Comparison of ENCODE assay signal across 8 mouse cellular contexts in the genomic region with DNA sequence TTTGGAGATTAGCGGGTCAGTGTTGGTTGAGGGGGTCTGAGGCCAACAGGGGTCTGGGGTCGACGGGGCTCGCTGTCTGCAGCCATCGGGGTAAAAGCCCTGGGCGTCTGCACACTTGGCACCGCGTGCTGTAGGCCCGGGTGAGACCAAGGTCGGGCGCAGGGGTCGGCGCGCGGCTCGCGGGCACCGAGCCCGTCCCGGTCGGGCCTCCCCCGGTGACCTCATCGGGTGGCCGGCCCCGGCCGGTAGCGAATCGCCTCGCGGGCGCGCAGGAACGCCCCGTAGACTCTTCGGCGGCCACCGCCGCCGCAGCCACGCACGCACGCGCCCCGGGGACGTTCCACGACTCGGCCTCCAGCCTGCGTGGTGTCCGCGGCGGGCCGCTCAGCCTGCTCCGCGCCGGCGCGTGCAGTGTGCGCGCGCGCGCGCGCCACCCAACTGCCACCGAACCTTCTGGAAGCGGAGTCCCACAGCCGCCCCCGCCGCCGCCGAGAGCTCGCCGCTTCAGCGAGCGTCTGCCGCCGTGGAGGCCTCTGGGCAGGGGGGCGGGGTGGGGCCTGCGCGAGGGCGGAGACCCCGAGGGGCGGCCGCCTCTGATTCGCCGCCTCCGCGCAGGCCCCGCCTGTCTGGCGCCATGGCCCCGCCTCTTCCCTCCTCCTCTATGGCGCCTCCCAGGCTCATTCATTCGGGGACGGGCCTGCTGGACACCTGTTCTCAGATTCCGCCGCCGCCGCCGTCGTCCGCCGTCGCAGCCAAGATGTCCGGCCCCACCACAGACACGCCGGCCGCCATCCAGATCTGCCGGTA. TPM values are rescaled to one million over a fixed set of nuclear protein-coding genes. Genes with fewer than 3 reads are reported as not detected.
DNase-seq lines count a peak whose midpoint lies in the region; ATAC-seq and TF ChIP-seq lines count a peak whose summit lies in the region.

A gene (plus strand): TSS at position 598 of the 807 bp plus-strand sequence.

- H3K27me3 ChIP-seq in hindbrain, embryonic 10.5 days (ENCODE audit: insufficient read depth, poor library complexity, severe bottlenecking) = peaks cover 73% of the 10 kb centered on the region
- 0 out of 2 replicates have a peak, but pooled peaks cover 2% of the 10 kb centered on the region for H3K27me3 ChIP-seq in lung, embryonic 16.5 days (ENCODE audit: control insufficient read depth, insufficient read depth, low read depth, low read length)
- H3K27me3 ChIP-seq in thymus, adult 2 months (ENCODE audit: control insufficient read depth, insufficient read depth, low read length) = no peaks in the 10 kb centered on the region

- H3K4me3 ChIP-seq in hindbrain, embryonic 10.5 days = peak within 1 kb of the TSS; percentile 84
- peak within 1 kb of the TSS; percentile 69 for H3K4me3 ChIP-seq in lung, embryonic 16.5 days (ENCODE audit: low read length)
- H3K4me3 ChIP-seq in thymus, adult 2 months (ENCODE audit: control insufficient read depth, insufficient read depth, low read length) = peak within 1 kb of the TSS; percentile 72

- H3K36me3 ChIP-seq in hindbrain, embryonic 10.5 days = peaks cover 8% of the 10 kb centered on the region
- H3K36me3 ChIP-seq in lung, embryonic 16.5 days (ENCODE audit: control insufficient read depth, insufficient read depth, low read length) = no peaks in the 10 kb centered on the region
- no peaks in the 10 kb centered on the region for H3K36me3 ChIP-seq in thymus, adult 2 months (ENCODE audit: control insufficient read depth, insufficient read depth, low read length)

- peak; percentile 98 for ATAC-seq in lung, embryonic 16.5 days (ENCODE audit: low read depth)

- H3K4me1 ChIP-seq in hindbrain, embryonic 10.5 days (replicated peaks) = peaks cover 43% of the 10 kb centered on the region
- peaks cover 7% of the 10 kb centered on the region for H3K4me1 ChIP-seq in lung, embryonic 16.5 days (replicated peaks; ENCODE audit: control insufficient read depth, insufficient read depth, low read length)
- peaks cover 34% of the 10 kb centered on the region for H3K4me1 ChIP-seq in thymus, adult 2 months (replicated peaks; ENCODE audit: control insufficient read depth, insufficient read depth, low read length)

- H3K4me2 ChIP-seq in lung, embryonic 16.5 days (ENCODE audit: low read depth, low read length) = peak within 1 kb of the TSS; percentile 94

- DNase-seq in Muller cell, postnatal 12 days (ENCODE audit: inconsistent ontology term) = peak; percentile 98
- peak; percentile 95 for DNase-seq in cerebellum, adult 9-11 months
- peak; percentile 75 to 91 for DNase-seq in frontal cortex, adult 2 months (ENCODE audit: extremely low spot score in 1 of 2, low spot score in 1 of 2)
- peak; percentile 93 for DNase-seq in hindbrain, embryonic 10.5 days (ENCODE audit: low spot score)
- DNase-seq in layer of hippocampus, adult 9-11 months = peak; percentile 94
- peak; percentile 87 for DNase-seq in ovary, adult 18-20 months (ENCODE audit: low spot score)
- peak; percentile 93 for DNase-seq in thymus, adult 2 months

- H3K9me3 ChIP-seq in hindbrain, embryonic 10.5 days = no peaks in the 10 kb centered on the region
- H3K9me3 ChIP-seq in lung, embryonic 16.5 days (ENCODE audit: control insufficient read depth, low read length) = no peaks in the 10 kb centered on the region

- peak within 1 kb of the TSS; percentile 89 for H3K9ac ChIP-seq in lung, embryonic 16.5 days (ENCODE audit: low read length)

- peak within 1 kb of the TSS; percentile 95 for H3K27ac ChIP-seq in hindbrain, embryonic 10.5 days
- H3K27ac ChIP-seq in lung, embryonic 16.5 days (ENCODE audit: low read length) = peak within 1 kb of the TSS; percentile 71
- peak within 1 kb of the TSS; percentile 34 for H3K27ac ChIP-seq in thymus, adult 2 months (ENCODE audit: control insufficient read depth, insufficient read depth, low read length)

- TF ChIP-seq POLR2A in thymus, adult 2 months (IDR thresholded peaks at IDR 0.05; ENCODE audit: control insufficient read depth, extremely low read depth, insufficient read depth, low read length, poor library complexity) = peak; percentile 96

- WGBS in hindbrain, embryonic 10.5 days = under 1% methylated on average over 108 of the region's 108 CpGs
- WGBS in lung, embryonic 16.5 days = under 1% methylated on average over 92 of the region's 108 CpGs
- WGBS in thymus, adult 2 months = under 1% methylated on average over 108 of the region's 108 CpGs

- no peak for TF ChIP-seq CTCF in thymus, adult 2 months (IDR thresholded peaks at IDR 0.05; ENCODE audit: borderline replicate concordance, control insufficient read depth, extremely low read depth, insufficient read depth, low read length, poor library complexity)

RNA-seq across cellular contexts. Expression of the gene that starts here (rescaled TPM):
- polyA plus RNA-seq in frontal cortex, adult 2 months (2012; rRNA removed) = 304 and 344 TPM in 2 replicates
- polyA plus RNA-seq in hindbrain, embryonic 10.5 days (2016; fragmentation: Nextera tagmentation; extraction: Ambion mirVana) = 90.0 and 118 TPM in 2 replicates
- 66.5 and 69.0 TPM in 2 replicates for polyA plus RNA-seq in lung, embryonic 16.5 days (2015; fragmentation: Nextera tagmentation; extraction: Ambion mirVana)
- polyA plus RNA-seq in thymus, adult 2 months (2012; rRNA removed) = 56.6 and 80.8 TPM in 2 replicates

Comparison
In these comparisons a context has a peak if more than half of its experiments do, and no peak if none do; other contexts are left out.
1. Peak in every context shown above with its lines: DNase-seq, ATAC-seq, H3K4me3 ChIP-seq and H3K27ac ChIP-seq.
2. H3K27ac ChIP-seq: peak in every context shown above with its lines; median percentile 95 in hindbrain, embryonic 10.5 days; 71 in lung, embryonic 16.5 days; 34 in thymus, adult 2 months.